Mouse (Mus musculus): ENCODE data around the gene Olfr1358. TPM values are rescaled to one million over a fixed set of nuclear protein-coding genes. Genes with fewer than 3 reads are reported as not detected.

Gene Olfr1358
- polyA plus RNA-seq, 1 experiment from 2014 or later = 0.15 TPM

DNA sequence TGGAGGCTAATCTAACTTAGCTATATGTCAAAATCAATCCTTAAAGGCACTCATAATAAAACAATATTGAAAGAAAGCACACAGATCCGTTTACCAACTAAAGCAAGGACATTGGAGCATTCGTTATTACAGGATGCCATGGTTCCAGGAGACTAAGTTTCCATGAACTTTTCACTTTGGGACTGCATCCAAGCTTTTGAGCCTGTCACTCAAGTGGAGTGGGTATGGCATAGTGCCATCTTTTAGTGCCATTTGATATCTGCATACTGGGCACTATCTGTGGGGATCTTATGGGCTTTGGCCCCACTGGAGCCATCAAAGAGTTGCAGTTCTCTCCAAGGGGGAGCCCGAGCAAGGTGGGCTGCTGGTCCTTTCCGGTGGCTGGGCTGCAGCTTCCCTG is 8.3 kb downstream of the Olfr1358 start:
- no peaks in the 10 kb centered on the region for H3K4me1 ChIP-seq (replicated peaks; ENCODE audit: control insufficient read depth, insufficient read depth, low read length)
- 67% methylated on average over 4 of the region's 4 CpGs for WGBS
- H3K27ac ChIP-seq (ENCODE audit: low read depth, low read length) = no peak overlapping the region
- H3K9ac ChIP-seq (ENCODE audit: low read depth, low read length) = no peak overlapping the region
- no peaks in the 10 kb centered on the region for H3K27me3 ChIP-seq (ENCODE audit: control insufficient read depth, insufficient read depth, low read length)
- no peaks in the 10 kb centered on the region for H3K36me3 ChIP-seq (ENCODE audit: control insufficient read depth, insufficient read depth, low read length)
- DNase-seq (ENCODE audit: low spot score) (no peak), ATAC-seq (ENCODE audit: low FRiP score) (no peak)
- H3K9me3 ChIP-seq (ENCODE audit: control insufficient read depth, low read length) = no peaks in the 10 kb centered on the region
- H3K4me3 ChIP-seq (ENCODE audit: low read depth, low read length) = no peak overlapping the region
- H3K4me2 ChIP-seq (replicated peaks; ENCODE audit: low read depth, low read length) = no peak overlapping the region

- Histone ChIP-seq H3K4me3 (ENCODE audit: low read depth, low read length) (no peak overlapping the region), H3K36me3 (ENCODE audit: control insufficient read depth, insufficient read depth, low read length) (no peaks in the 10 kb centered on the region), H3K27me3 (ENCODE audit: control insufficient read depth, insufficient read depth, low read length) (no peaks in the 10 kb centered on the region), H3K4me1 (replicated peaks; ENCODE audit: control insufficient read depth, insufficient read depth, low read length) (no peaks in the 10 kb centered on the region), H3K9me3 (ENCODE audit: control insufficient read depth, low read length) (no peaks in the 10 kb centered on the region), H3K27ac (ENCODE audit: low read depth, low read length) (no peak overlapping the region), H3K9ac (ENCODE audit: low read depth, low read length) (no peak overlapping the region), H3K4me2 (replicated peaks; ENCODE audit: low read depth, low read length) (no peak overlapping the region)
- 67% methylated on average over 2 of the region's 2 CpGs for WGBS
- DNase-seq (ENCODE audit: low spot score) = no peak
- ATAC-seq (ENCODE audit: low FRiP score) = no peak
Measured at GRCm38 (mm10) chr10:78540943-78541342, 23.7 kb downstream of the Olfr1358 start.

DNA sequence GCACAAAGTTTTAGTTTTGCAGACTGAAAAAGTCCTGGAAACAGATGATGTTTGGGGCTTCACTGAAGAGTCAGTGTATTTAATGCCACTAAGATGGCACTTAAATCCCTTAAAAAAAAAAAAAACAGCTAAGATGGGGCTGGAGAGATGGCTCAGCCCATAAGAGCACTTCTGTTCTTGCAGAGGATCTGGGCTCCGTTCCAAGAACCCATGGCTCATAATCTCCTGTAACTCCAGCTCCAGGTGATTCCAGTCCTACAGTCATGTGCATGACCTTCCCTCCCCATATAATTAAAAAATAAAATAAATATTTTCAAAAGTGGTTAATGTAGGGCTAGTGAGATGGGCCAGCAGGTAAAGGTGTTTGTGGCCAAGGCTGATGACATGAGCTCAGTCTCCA is 47.8 kb downstream of the Olfr1358 start:
- Histone ChIP-seq H3K4me1 (replicated peaks; ENCODE audit: control insufficient read depth, insufficient read depth, low read length) (no peaks in the 10 kb centered on the region), H3K27me3 (ENCODE audit: control insufficient read depth, insufficient read depth, low read length) (no peaks in the 10 kb centered on the region), H3K9ac (ENCODE audit: low read depth, low read length) (no peak overlapping the region), H3K4me2 (replicated peaks; ENCODE audit: low read depth, low read length) (no peak overlapping the region), H3K9me3 (ENCODE audit: control insufficient read depth, low read length) (no peaks in the 10 kb centered on the region), H3K4me3 (ENCODE audit: low read depth, low read length) (no peak overlapping the region), H3K27ac (ENCODE audit: low read depth, low read length) (no peak overlapping the region), H3K36me3 (ENCODE audit: control insufficient read depth, insufficient read depth, low read length) (no peaks in the 10 kb centered on the region)
- DNase-seq (ENCODE audit: low spot score) (no peak), ATAC-seq (ENCODE audit: low FRiP score) (no peak)
- 87% methylated on average over 1 of the region's 1 CpGs for WGBS

DNA sequence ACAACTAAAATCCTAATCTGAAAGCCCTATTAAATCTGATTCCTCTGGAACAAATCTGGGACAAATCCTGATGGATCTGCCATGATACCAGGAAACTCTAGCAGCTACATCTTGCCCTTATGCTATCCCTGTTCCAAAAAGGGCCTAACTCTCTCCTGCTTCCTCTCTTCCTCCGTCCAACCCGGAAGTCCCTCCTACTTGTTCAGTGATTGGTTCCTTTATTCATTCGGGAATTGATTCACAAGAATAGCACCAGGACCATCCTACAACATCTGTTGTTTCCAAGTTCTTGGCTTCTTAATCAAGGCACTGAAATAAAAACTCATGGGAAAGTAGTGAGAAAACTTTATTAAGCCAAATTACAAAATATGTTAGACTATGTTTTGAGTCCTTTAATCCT is 52.0 kb downstream of the Olfr1358 start:
- Histone ChIP-seq H3K27ac (ENCODE audit: low read depth, low read length) (no peak overlapping the region), H3K9ac (ENCODE audit: low read depth, low read length) (no peak overlapping the region), H3K27me3 (ENCODE audit: control insufficient read depth, insufficient read depth, low read length) (no peaks in the 10 kb centered on the region), H3K36me3 (ENCODE audit: control insufficient read depth, insufficient read depth, low read length) (no peaks in the 10 kb centered on the region), H3K4me2 (replicated peaks; ENCODE audit: low read depth, low read length) (no peak overlapping the region), H3K9me3 (ENCODE audit: control insufficient read depth, low read length) (no peaks in the 10 kb centered on the region), H3K4me3 (ENCODE audit: low read depth, low read length) (no peak overlapping the region), H3K4me1 (replicated peaks; ENCODE audit: control insufficient read depth, insufficient read depth, low read length) (no peaks in the 10 kb centered on the region)
- no peak for ATAC-seq (ENCODE audit: low FRiP score)
- DNase-seq (ENCODE audit: low spot score) = no peak
- 80% methylated on average over 3 of the region's 3 CpGs for WGBS

DNA sequence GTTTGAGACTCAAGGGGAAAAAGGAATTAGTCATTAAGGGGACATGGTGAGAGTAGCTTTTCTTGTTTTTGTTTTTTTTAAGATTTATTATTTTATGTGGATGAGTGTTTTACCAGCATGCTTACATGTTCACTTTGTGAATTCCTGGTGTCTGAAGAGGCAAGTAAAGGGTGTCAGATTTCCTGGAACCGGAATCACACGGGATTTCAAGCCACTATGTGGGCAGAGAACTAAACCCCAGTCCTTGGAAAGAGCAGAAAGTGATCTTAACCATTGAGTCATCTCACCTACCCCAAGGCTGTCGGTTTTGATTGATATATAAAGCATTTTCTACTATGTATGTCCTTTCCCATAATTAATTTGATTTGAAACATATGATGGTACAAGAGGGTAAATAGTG is 52.5 kb downstream of the Olfr1358 start:
- H3K4me2 ChIP-seq (replicated peaks; ENCODE audit: low read depth, low read length) = no peak overlapping the region
- H3K9me3 ChIP-seq (ENCODE audit: control insufficient read depth, low read length) = no peaks in the 10 kb centered on the region
- H3K9ac ChIP-seq (ENCODE audit: low read depth, low read length) = no peak overlapping the region
- ATAC-seq (ENCODE audit: low FRiP score) = no peak
- H3K27me3 ChIP-seq (ENCODE audit: control insufficient read depth, insufficient read depth, low read length) = no peaks in the 10 kb centered on the region
- no peaks in the 10 kb centered on the region for H3K4me1 ChIP-seq (replicated peaks; ENCODE audit: control insufficient read depth, insufficient read depth, low read length)
- DNase-seq (ENCODE audit: low spot score) = no peak
- no peak overlapping the region for H3K4me3 ChIP-seq (ENCODE audit: low read depth, low read length)
- no peaks in the 10 kb centered on the region for H3K36me3 ChIP-seq (ENCODE audit: control insufficient read depth, insufficient read depth, low read length)
- no peak overlapping the region for H3K27ac ChIP-seq (ENCODE audit: low read depth, low read length)
- WGBS = 65% methylated on average over 3 of the region's 3 CpGs

Other genes with a start within 250 kb of the Olfr1358 start
- gene Agpat3, start 164.9 kb upstream of the Olfr1358 start, polyA plus RNA-seq (2014; fragmentation: Nextera tagmentation; extraction: Ambion mirVana) = 44.1 and 46.0 TPM in 2 replicates
- gene Rrp1, start 104.4 kb upstream of the Olfr1358 start, polyA plus RNA-seq (2014; fragmentation: Nextera tagmentation; extraction: Ambion mirVana) = 225 and 242 TPM in 2 replicates
- gene Cstb, start 91.8 kb upstream of the Olfr1358 start, polyA plus RNA-seq (2014; fragmentation: Nextera tagmentation; extraction: Ambion mirVana) = 115 and 117 TPM in 2 replicates
- gene Pdxk, start 52.5 kb upstream of the Olfr1358 start, polyA plus RNA-seq (2014; fragmentation: Nextera tagmentation; extraction: Ambion mirVana) = 6.8 TPM in 2 replicates
- 27.5 and 31.2 TPM in 2 replicates for gene Ilvbl, start 56.9 kb downstream of the Olfr1358 start, polyA plus RNA-seq (2014; fragmentation: Nextera tagmentation; extraction: Ambion mirVana)
- 10.0 and 11.9 TPM in 2 replicates for gene Syde1, start 74.5 kb downstream of the Olfr1358 start, polyA plus RNA-seq (2014; fragmentation: Nextera tagmentation; extraction: Ambion mirVana)
- gene Olfr1357, start 100.6 kb downstream of the Olfr1358 start, polyA plus RNA-seq (2014; fragmentation: Nextera tagmentation; extraction: Ambion mirVana) = not detected in 2 replicates
- gene Casp14, start 200.9 kb downstream of the Olfr1358 start, polyA plus RNA-seq (2014; fragmentation: Nextera tagmentation; extraction: Ambion mirVana) = not detected in 2 replicates
- gene Ccdc105, start 235.6 kb downstream of the Olfr1358 start, polyA plus RNA-seq (2014; fragmentation: Nextera tagmentation; extraction: Ambion mirVana) = not detected in 2 replicates

Measured in hindbrain, embryonic 11.5 days (tissue).